Mouse (Mus musculus) hindbrain, postnatal 0 days (tissue): Measurements from ENCODE around the gene Slc24a3. TPM values are rescaled to one million over a fixed set of nuclear protein-coding genes. Genes with fewer than 3 reads are reported as not detected.
A peak's percentile ranks its signal among the peaks of the same experiment; 100 is the strongest.

Source experiments
- ATAC-seq: fragments of 200-750 bp; cut with Nextera tagmentation; 2 replicates; pipeline ENCODE4 v1.8.0; 2017; ENCODE audit warnings: mild to moderate bottlenecking, moderate TSS enrichment, moderate library complexity
- DNase-seq: peaks from one replicate; pipeline ENCODE4 v3.0.0-alpha.2; 2015; ENCODE audit warnings: low spot score
- H3K27ac ChIP-seq: fragments of 300-500 bp; sonication (generic); 2 replicates; pipeline ENCODE4 v1.5.1; 2014; ENCODE audit warnings: mild to moderate bottlenecking
- H3K27me3 ChIP-seq: fragments of 300-500 bp; sonication (generic); 2 replicates; pipeline ENCODE4 v1.6.1; 2014; ENCODE audit warnings: low read length, mixed read lengths; ENCODE audit not compliant: insufficient read depth
- H3K36me3 ChIP-seq: fragments of 300-500 bp; sonication (generic); 2 replicates; pipeline ENCODE4 v1.6.1; 2014; ENCODE audit warnings: low read length, mixed read lengths; ENCODE audit not compliant: insufficient read depth
- H3K4me1 ChIP-seq: fragments of 300-500 bp; sonication (generic); 2 replicates; pipeline ENCODE4 v1.6.1; 2014; ENCODE audit warnings: antibody characterized with exemption, low read length, mixed read lengths; ENCODE audit not compliant: insufficient read depth
- H3K4me2 ChIP-seq: fragments of 300-500 bp; sonication (generic); 2 replicates; pipeline ENCODE4 v1.6.1; 2014; ENCODE audit warnings: low read depth, mild to moderate bottlenecking, low read length, moderate library complexity, mixed read lengths
- H3K4me3 ChIP-seq: fragments of 300-500 bp; sonication (generic); 2 replicates; pipeline ENCODE4 v1.5.1; 2014; ENCODE audit warnings: low read length
- H3K9ac ChIP-seq: fragments of 300-500 bp; sonication (generic); replicated peaks from 2 replicates; pipeline ENCODE4 v1.6.1; 2014; ENCODE audit warnings: mild to moderate bottlenecking, low read length, moderate library complexity, mixed read lengths
- H3K9me3 ChIP-seq: fragments of 300-500 bp; sonication (generic); 2 replicates; pipeline ENCODE4 v1.6.1; 2016; ENCODE audit warnings: low read length, mixed read lengths
- CTCF ChIP-seq: IDR thresholded peaks from 2 replicates; pipeline ENCODE4 v1.5.1; 2016; ENCODE audit warnings: antibody characterized with exemption, control low read depth, low read depth
- WGBS: fragments of 180-500 bp; shearing (Covaris S2); extraction: QIAGEN DNeasy Blood & Tissue Kit; methylation state at CpG from one replicate; pipeline ENCODE4 v1.1.7; 2014; 5-methylcytosine and 5-hydroxymethylcytosine counted together
- polyA plus RNA-seq: library from polyadenylated mRNA; unstranded; fragments of >200 nt; fragmentation: Nextera tagmentation; extraction: Ambion mirVana; gene quantifications from 2 replicates; pipeline ENCODE4 v1.2.1, GENCODE M21; 2015
- total RNA-seq: library from RNA; depleted of rRNA; stranded (reverse); fragments of >200 nt; gene quantifications from 2 replicates; pipeline ENCODE4 v1.2.3, GENCODE M21; 2014

Gene Slc24a3
- total and polyA plus RNA-seq, 2 experiments from 2014 or later: 28.5 to 63.3 TPM

- TF ChIP-seq CTCF: no peak
- H3K27me3 ChIP-seq: no peaks in the 10 kb centered on the region
- 0 out of 2 replicates have a peak, but pooled peaks cover 6% of the 10 kb centered on the region for H3K4me1 ChIP-seq
- H3K27ac ChIP-seq: no peak overlapping the region
- DNase-seq: no peak
- ATAC-seq: no peak
- no peaks in the 10 kb centered on the region for H3K36me3 ChIP-seq
- no peak overlapping the region for H3K4me3 ChIP-seq
- no peak overlapping the region for H3K9ac ChIP-seq
- 94% methylated on average over 1 of the region's 1 CpGs for WGBS
- H3K9me3 ChIP-seq: no peaks in the 10 kb centered on the region
- H3K4me2 ChIP-seq: no peak overlapping the region
Observed at GRCm38 (mm10) chr2:145541695-145542094, 374.1 kb downstream of the Slc24a3 start.

GRCm38 (mm10) chr2:145546071-145546470 is 378.5 kb downstream of the Slc24a3 start:
- Histone ChIP-seq H3K9me3 (no peaks in the 10 kb centered on the region), H3K27me3 (no peaks in the 10 kb centered on the region), H3K4me2 (no peak overlapping the region), H3K27ac (no peak overlapping the region), H3K36me3 (no peaks in the 10 kb centered on the region), H3K4me1 (no peaks in the 10 kb centered on the region), H3K4me3 (no peak overlapping the region), H3K9ac (no peak overlapping the region)
- ATAC-seq (no peak), DNase-seq (no peak)
- TF ChIP-seq CTCF: no peak
- 66% methylated on average over 3 of the region's 3 CpGs for WGBS

GRCm38 (mm10) chr2:145554722-145555252 is 387.2 kb downstream of the Slc24a3 start:
- no peaks in the 10 kb centered on the region for H3K27me3 ChIP-seq
- no peaks in the 10 kb centered on the region for H3K36me3 ChIP-seq
- no peak overlapping the region for H3K9ac ChIP-seq
- no peak overlapping the region for H3K27ac ChIP-seq
- WGBS: 84% methylated on average over 2 of the region's 2 CpGs
- H3K4me2 ChIP-seq: no peak overlapping the region
- H3K4me3 ChIP-seq: no peak overlapping the region
- no peaks in the 10 kb centered on the region for H3K4me1 ChIP-seq
- no peak for TF ChIP-seq CTCF
- DNase-seq (no peak), ATAC-seq (no peak)
- no peaks in the 10 kb centered on the region for H3K9me3 ChIP-seq

DNA sequence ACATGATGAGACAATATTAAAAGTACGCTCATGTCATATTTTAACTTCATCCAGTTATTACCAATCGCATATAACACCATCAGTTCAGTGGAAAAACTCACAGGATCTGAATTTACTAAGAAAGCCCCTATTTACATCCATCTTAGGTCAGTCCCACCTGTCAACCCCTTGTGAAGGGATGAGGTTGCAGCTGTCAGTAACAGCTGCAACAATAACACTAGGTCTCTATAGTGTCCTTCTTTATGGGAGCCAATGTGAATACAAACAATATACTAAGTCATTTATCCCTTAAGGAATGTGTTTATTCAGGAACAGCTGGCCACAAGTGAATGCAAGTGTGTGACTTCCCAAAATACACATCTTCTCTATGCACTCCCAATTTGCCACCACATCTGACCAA is 388.2 kb downstream of the Slc24a3 start:
- H3K4me3 ChIP-seq: no peak overlapping the region

DNA sequence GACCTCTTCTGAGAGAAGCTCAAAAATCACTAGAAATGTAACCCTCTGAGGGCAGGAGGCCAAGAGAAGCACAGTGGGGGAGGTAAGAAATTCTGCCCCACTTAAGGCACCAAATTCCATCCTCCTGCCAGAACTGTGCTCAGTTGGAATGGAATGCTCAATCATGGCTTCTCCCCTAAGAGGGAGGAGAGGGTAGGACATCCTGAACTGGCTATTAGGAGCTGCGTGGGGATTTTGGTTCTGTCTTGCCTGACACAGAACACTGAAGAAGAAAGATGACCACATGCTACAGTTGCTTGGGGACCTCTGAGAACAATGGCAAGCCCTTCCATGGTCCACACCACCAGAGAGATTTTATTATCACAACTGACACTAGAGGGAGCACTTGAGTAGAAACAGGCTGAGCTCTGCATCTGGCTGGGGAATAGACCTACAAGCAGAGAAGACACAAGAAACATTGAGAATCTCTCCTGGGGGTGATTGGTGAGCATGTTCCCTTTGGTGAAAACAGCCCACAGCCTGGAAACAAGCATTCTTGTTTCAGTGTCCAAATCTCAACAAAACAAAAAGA is 389.9 kb downstream of the Slc24a3 start:
- H3K9me3 ChIP-seq: no peaks in the 10 kb centered on the region
- ATAC-seq: no peak
- DNase-seq: peak; percentile 50
- 29% methylated on average over 1 of the region's 1 CpGs for WGBS
- no peak overlapping the region for H3K4me3 ChIP-seq
- H3K4me1 ChIP-seq: no peaks in the 10 kb centered on the region
- TF ChIP-seq CTCF: peak; percentile 55
- no peak overlapping the region for H3K9ac ChIP-seq
- H3K27ac ChIP-seq: no peak overlapping the region
- H3K27me3 ChIP-seq: no peaks in the 10 kb centered on the region
- no peaks in the 10 kb centered on the region for H3K36me3 ChIP-seq
- H3K4me2 ChIP-seq: no peak overlapping the region

More for the DNA sequence above, 388.2 kb downstream of the Slc24a3 start:
- Histone ChIP-seq H3K4me1 (no peaks in the 10 kb centered on the region), H3K9ac (no peak overlapping the region), H3K9me3 (no peaks in the 10 kb centered on the region), H3K36me3 (no peaks in the 10 kb centered on the region), H3K27me3 (no peaks in the 10 kb centered on the region), H3K4me2 (no peak overlapping the region), H3K27ac (no peak overlapping the region)
- WGBS: 94% methylated on average over 2 of the region's 2 CpGs
- ATAC-seq (no peak), DNase-seq (no peak)
- TF ChIP-seq CTCF: no peak

DNA sequence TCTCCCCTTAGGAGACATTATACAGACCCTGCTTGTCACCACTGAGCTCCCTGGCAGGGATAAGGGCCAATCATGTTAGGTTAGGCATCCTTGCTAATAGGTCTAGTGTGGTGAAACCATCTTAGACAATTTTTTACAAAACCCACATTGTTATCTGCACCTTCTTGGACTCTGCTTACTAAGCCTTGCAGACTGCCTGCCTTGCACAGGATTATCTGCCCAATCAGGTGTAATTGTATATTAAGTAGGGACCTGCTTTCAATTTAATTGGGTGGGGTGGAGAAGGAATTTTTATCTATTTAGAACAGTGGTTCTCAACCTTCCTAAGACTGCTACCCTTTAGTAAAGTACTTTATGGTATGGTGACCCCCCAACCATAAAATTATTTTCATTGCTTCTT is 394.9 kb downstream of the Slc24a3 start:
- Histone ChIP-seq H3K36me3 (no peaks in the 10 kb centered on the region), H3K27ac (no peak overlapping the region), H3K9ac (no peak overlapping the region), H3K9me3 (no peaks in the 10 kb centered on the region), H3K27me3 (no peaks in the 10 kb centered on the region), H3K4me1 (no peaks in the 10 kb centered on the region), H3K4me2 (no peak overlapping the region), H3K4me3 (no peak overlapping the region)
- TF ChIP-seq CTCF: no peak
- DNase-seq (no peak), ATAC-seq (no peak)

- no peak overlapping the region for H3K4me3 ChIP-seq
- ATAC-seq: no peak
- TF ChIP-seq CTCF: no peak
- no peak overlapping the region for H3K27ac ChIP-seq
- H3K27me3 ChIP-seq: no peaks in the 10 kb centered on the region
- 76% methylated on average over 8 of the region's 8 CpGs for WGBS
- H3K36me3 ChIP-seq: no peaks in the 10 kb centered on the region
- H3K9ac ChIP-seq: no peak overlapping the region
- H3K9me3 ChIP-seq: no peaks in the 10 kb centered on the region
- no peak overlapping the region for H3K4me2 ChIP-seq
- no peaks in the 10 kb centered on the region for H3K4me1 ChIP-seq
- no peak for DNase-seq
Observed at GRCm38 (mm10) chr2:145564596-145564995, 397.0 kb downstream of the Slc24a3 start.
